Mouse (Mus musculus): ENCODE data around the gene Cstad. TPM values are rescaled to one million over a fixed set of nuclear protein-coding genes. Genes with fewer than 3 reads are reported as not detected.
A peak's percentile ranks its signal among the peaks of the same experiment; 100 is the strongest.

The Cstad gene
- polyA plus RNA-seq, 1 experiment from 2014 or later: 1.7 TPM

DNA sequence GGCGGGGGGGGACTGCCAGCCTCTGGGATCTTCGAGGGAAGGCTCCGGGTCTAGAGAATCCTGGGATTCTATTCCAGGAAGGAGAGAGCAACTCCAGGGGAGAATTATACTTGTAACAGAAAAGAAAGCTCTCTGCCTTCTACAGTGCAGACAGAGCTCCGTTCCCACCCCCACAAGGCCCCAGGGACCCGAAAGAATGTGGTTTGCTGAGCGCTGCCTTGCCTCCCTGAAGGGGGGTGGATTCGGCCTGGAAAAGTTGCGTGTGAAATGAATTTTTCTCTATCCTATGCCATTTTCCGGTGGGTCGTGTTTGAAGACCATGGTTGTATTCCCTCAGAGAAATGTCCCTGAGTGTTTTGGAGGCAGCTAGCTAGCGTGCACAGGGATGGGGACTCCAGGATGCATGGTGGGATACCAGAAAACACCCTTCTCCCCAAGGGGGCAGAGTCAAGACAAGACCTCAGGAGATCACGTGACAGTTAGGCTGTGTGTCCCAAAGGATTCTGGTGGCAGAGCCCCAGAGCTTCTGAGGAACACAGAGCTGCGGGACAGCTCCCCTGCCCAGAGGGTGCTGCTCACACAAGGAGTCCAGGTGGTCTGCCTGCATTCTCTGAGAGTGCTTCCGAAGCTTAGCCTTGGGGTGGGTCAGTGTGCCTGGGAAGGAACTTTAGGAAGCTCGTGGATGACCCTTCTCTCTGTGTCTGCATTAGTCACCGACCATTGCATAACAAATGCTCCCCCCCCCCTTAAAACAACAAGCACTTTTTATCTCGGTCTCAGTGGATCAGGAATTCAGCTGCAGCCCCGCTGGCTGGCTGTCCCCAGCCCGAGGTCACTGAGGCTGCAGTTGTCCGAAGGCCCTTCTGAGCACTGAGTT, 6.4 kb downstream of the Cstad start:
- Histone ChIP-seq H3K9me3 (ENCODE audit: control insufficient read depth, low read length) (no peaks in the 10 kb centered on the region), H3K4me2 (ENCODE audit: low read depth, low read length) (peak overlapping the region; percentile 49), H3K27me3 (replicated peaks; ENCODE audit: control insufficient read depth, insufficient read depth, low read length) (no peaks in the 10 kb centered on the region), H3K27ac (replicated peaks; ENCODE audit: low read depth, low read length) (peak overlapping the region; percentile 94), H3K4me1 (ENCODE audit: control insufficient read depth, insufficient read depth, low read length) (peaks cover 51% of the 10 kb centered on the region), H3K36me3 (ENCODE audit: control insufficient read depth, insufficient read depth, low read length) (no peaks in the 10 kb centered on the region), H3K4me3 (ENCODE audit: low read depth, low read length) (peak overlapping the region; percentile 0; the same call in 1 of the 2 replicates), H3K9ac (ENCODE audit: low read depth, low read length) (peak overlapping the region; percentile 46)
- DNase-seq (ENCODE audit: low spot score) (peak; percentile 93), ATAC-seq (ENCODE audit: low read depth) (peak; percentile 62)
- 5% methylated on average over 18 of the region's 20 CpGs for WGBS

DNA sequence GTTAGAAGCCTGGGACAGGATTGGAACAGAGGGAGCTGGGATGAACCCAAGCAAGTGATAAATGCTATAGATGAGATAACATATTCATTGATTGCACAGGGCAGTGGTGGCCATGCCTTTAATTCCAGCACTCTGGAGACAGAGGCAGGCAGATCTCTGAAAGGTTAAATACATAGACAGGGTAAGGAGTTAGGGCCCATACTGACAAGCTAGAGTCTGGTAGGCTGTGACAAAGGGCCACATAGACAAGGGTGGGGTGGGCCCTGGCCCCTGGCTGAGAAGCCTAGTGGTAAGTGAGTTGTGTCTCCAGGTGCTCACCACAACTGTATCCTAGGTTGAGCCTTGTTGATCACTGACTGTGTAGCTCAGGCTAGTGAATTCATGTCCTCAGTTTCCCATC, 7.6 kb downstream of the Cstad start:
- Histone ChIP-seq H3K27ac (replicated peaks; ENCODE audit: low read depth, low read length) (peak overlapping the region; percentile 94; the same call in 1 of the 2 replicates), H3K4me1 (ENCODE audit: control insufficient read depth, insufficient read depth, low read length) (peaks cover 61% of the 10 kb centered on the region), H3K27me3 (replicated peaks; ENCODE audit: control insufficient read depth, insufficient read depth, low read length) (no peaks in the 10 kb centered on the region), H3K9me3 (ENCODE audit: control insufficient read depth, low read length) (no peaks in the 10 kb centered on the region), H3K4me2 (ENCODE audit: low read depth, low read length) (no peak overlapping the region), H3K36me3 (ENCODE audit: control insufficient read depth, insufficient read depth, low read length) (no peaks in the 10 kb centered on the region), H3K4me3 (ENCODE audit: low read depth, low read length) (no peak overlapping the region), H3K9ac (ENCODE audit: low read depth, low read length) (no peak overlapping the region)
- ATAC-seq (ENCODE audit: low read depth) (no peak), DNase-seq (ENCODE audit: low spot score) (no peak)

DNA sequence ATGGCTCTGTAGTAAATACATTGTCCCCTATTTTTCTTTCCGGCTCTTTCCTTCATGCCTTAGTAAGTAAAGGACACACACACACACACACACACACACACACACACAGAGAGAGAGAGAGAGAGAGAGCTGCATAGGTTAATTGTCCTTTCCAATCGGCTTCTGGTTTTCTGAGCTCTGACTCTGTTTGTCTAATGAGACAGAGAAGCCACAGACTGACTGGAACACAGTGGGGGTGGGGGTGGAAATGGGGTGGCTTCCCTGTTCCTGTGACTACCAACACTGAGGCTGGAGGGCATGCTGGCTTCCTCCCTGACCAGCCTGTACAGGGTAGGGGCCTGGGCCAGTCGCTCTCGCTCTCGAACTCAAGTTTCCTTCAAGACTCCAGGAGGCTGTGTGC, 8.9 kb downstream of the Cstad start:
- Histone ChIP-seq H3K4me3 (ENCODE audit: low read depth, low read length) (no peak overlapping the region), H3K9me3 (ENCODE audit: control insufficient read depth, low read length) (no peaks in the 10 kb centered on the region), H3K36me3 (ENCODE audit: control insufficient read depth, insufficient read depth, low read length) (no peaks in the 10 kb centered on the region), H3K27ac (replicated peaks; ENCODE audit: low read depth, low read length) (peak overlapping the region; percentile 73; the same call in 1 of the 2 replicates), H3K4me1 (ENCODE audit: control insufficient read depth, insufficient read depth, low read length) (peaks cover 61% of the 10 kb centered on the region), H3K4me2 (ENCODE audit: low read depth, low read length) (no peak overlapping the region), H3K9ac (ENCODE audit: low read depth, low read length) (peak overlapping the region; percentile 28; the same call in 1 of the 2 replicates), H3K27me3 (replicated peaks; ENCODE audit: control insufficient read depth, insufficient read depth, low read length) (no peaks in the 10 kb centered on the region)
- 51% methylated on average over 5 of the region's 5 CpGs for WGBS
- DNase-seq (ENCODE audit: low spot score) (no peak), ATAC-seq (ENCODE audit: low read depth) (no peak)

DNA sequence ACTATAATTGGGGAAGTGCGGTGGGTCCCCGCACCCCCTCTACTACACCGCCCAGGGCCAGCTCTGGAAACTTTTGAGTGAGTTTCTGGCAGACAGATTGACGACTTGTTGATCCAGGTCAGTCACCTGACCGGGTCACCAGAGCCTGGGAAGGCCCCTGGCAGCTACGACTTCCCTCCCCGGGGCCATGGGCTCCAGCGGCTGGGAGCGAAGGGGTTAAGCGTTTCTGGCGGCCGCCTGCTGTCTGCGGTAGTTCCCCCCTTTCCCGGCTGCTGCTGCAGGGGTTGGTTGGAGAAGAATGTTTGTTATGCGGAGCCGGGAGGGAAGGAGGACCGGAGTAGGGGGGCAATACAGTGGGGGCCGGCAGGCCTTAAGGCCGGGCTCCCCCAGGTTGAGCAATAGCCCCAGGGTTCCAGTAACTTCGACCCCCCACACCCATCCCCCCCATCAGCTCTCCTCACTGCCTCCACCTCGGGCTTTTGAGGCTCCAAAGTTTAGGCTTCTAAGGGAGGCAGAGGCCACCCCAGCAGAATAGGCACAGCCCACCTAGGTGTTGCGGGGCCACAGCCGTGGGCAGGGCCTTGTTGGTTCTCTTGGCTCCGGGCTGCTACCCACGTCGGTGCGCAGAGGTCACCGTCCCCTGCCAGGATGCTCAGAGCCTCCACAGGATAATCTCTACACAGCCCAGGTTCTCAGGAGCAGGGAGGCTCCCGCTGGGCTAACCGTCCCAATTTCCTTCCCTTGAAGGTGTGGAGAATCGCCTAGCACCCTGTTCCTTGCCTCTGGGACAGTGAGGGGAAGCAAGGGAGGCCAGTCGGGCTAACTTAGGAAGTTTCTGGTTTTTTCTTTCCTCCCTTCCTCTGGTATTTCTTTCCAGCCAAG, 10.3 kb downstream of the Cstad start:
- Histone ChIP-seq H3K36me3 (ENCODE audit: control insufficient read depth, insufficient read depth, low read length) (no peaks in the 10 kb centered on the region), H3K27ac (replicated peaks; ENCODE audit: low read depth, low read length) (peak overlapping the region; percentile 73), H3K27me3 (replicated peaks; ENCODE audit: control insufficient read depth, insufficient read depth, low read length) (no peaks in the 10 kb centered on the region), H3K4me3 (ENCODE audit: low read depth, low read length) (peak overlapping the region; percentile 14; the same call in 1 of the 2 replicates), H3K4me1 (ENCODE audit: control insufficient read depth, insufficient read depth, low read length) (peaks cover 56% of the 10 kb centered on the region), H3K9ac (ENCODE audit: low read depth, low read length) (peak overlapping the region; percentile 55), H3K9me3 (ENCODE audit: control insufficient read depth, low read length) (no peaks in the 10 kb centered on the region), H3K4me2 (ENCODE audit: low read depth, low read length) (peak overlapping the region; percentile 52)
- 2% methylated on average over 30 of the region's 32 CpGs for WGBS
- peak; percentile 91 for DNase-seq (ENCODE audit: low spot score)
- ATAC-seq (ENCODE audit: low read depth): peak; percentile 50

DNA sequence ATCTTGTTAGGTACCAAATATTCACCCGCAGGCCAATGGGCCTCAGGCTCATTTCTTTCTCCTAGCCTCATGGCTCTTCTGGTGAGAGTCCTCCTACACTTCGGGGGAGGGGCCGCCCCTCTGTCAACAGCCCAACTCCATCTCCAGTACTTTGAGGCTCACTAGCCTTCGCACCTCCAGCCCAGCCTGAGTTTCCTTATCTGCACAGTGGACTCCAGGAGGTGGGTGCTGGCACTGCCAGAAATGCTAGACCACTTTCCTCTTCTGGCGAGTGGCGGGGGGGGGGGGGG, 10.9 kb downstream of the Cstad start:
- DNase-seq (ENCODE audit: low spot score) (no peak), ATAC-seq (ENCODE audit: low read depth) (no peak)
- 13% methylated on average over 5 of the region's 6 CpGs for WGBS

DNA sequence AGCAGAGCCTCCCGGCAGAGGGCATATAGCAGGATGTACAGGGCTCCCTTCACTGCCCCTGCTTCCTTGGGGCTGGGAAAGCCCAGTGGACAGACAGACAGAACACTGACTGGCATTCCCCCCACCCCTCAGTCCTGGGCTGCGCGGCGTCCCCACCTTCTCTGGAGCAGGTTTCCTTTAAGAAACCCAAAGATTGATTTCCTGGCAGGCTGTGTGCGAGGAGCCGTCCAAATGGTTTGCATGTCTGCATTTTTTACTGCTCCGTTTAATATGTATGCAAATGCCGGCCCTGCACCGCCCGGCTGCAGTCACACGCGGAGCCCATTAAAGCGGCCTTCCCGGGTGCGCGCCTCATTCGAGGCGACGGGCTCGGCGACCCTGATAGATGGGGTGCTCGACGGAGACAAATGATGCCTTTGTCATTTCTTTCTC, 11.8 kb downstream of the Cstad start:
- Histone ChIP-seq H3K36me3 (ENCODE audit: control insufficient read depth, insufficient read depth, low read length) (no peaks in the 10 kb centered on the region), H3K27ac (replicated peaks; ENCODE audit: low read depth, low read length) (peak overlapping the region; percentile 73), H3K4me3 (ENCODE audit: low read depth, low read length) (peak overlapping the region; percentile 16; the same call in 1 of the 2 replicates), H3K9me3 (ENCODE audit: control insufficient read depth, low read length) (no peaks in the 10 kb centered on the region), H3K4me2 (ENCODE audit: low read depth, low read length) (peak overlapping the region; percentile 43), H3K27me3 (replicated peaks; ENCODE audit: control insufficient read depth, insufficient read depth, low read length) (no peaks in the 10 kb centered on the region), H3K4me1 (ENCODE audit: control insufficient read depth, insufficient read depth, low read length) (peaks cover 41% of the 10 kb centered on the region), H3K9ac (ENCODE audit: low read depth, low read length) (peak overlapping the region; percentile 43)
- peak; percentile 78 for DNase-seq (ENCODE audit: low spot score)
- ATAC-seq (ENCODE audit: low read depth): no peak; the same call in 1 of the 2 replicates
- 19% methylated on average over 23 of the region's 23 CpGs for WGBS

More for the DNA sequence above, 10.9 kb downstream of the Cstad start:
- Histone ChIP-seq H3K4me3 (ENCODE audit: low read depth, low read length) (no peak overlapping the region), H3K4me1 (ENCODE audit: control insufficient read depth, insufficient read depth, low read length) (peaks cover 50% of the 10 kb centered on the region), H3K27ac (replicated peaks; ENCODE audit: low read depth, low read length) (peak overlapping the region; percentile 73), H3K9ac (ENCODE audit: low read depth, low read length) (0 out of 2 replicates have a peak overlapping the region, but pooled peaks have one; percentile 55), H3K4me2 (ENCODE audit: low read depth, low read length) (peak overlapping the region; percentile 52; the same call in 1 of the 2 replicates), H3K36me3 (ENCODE audit: control insufficient read depth, insufficient read depth, low read length) (no peaks in the 10 kb centered on the region), H3K27me3 (replicated peaks; ENCODE audit: control insufficient read depth, insufficient read depth, low read length) (no peaks in the 10 kb centered on the region), H3K9me3 (ENCODE audit: control insufficient read depth, low read length) (no peaks in the 10 kb centered on the region)

DNA sequence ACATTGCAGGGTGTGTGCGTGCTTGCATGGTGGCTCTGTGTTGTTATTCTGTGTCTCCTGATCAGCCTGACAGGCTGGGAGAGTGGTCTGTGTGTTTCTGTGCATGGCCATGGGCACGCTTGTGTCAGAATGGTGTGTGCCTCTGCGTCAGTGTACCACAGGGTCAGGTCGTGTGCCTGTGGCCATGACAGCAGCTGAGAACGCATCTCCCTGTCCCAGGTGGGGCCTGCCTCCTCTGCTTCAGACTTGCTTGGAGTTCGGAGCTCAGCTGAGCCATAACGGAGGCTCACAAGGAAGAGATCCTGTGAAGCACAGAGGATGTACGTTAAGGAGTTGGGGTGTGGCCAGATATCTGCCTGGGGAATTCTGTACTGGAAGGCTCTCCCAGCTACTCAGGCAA, 13.1 kb downstream of the Cstad start:
- no peaks in the 10 kb centered on the region for H3K9me3 ChIP-seq (ENCODE audit: control insufficient read depth, low read length)
- H3K4me3 ChIP-seq (ENCODE audit: low read depth, low read length): no peak overlapping the region
- H3K4me1 ChIP-seq (ENCODE audit: control insufficient read depth, insufficient read depth, low read length): peaks cover 38% of the 10 kb centered on the region
- 53% methylated on average over 8 of the region's 8 CpGs for WGBS
- no peaks in the 10 kb centered on the region for H3K36me3 ChIP-seq (ENCODE audit: control insufficient read depth, insufficient read depth, low read length)
- no peak overlapping the region; the same call in 1 of the 2 replicates for H3K27ac ChIP-seq (replicated peaks; ENCODE audit: low read depth, low read length)
- no peak overlapping the region for H3K9ac ChIP-seq (ENCODE audit: low read depth, low read length)
- no peaks in the 10 kb centered on the region for H3K27me3 ChIP-seq (replicated peaks; ENCODE audit: control insufficient read depth, insufficient read depth, low read length)
- no peak overlapping the region for H3K4me2 ChIP-seq (ENCODE audit: low read depth, low read length)
- DNase-seq (ENCODE audit: low spot score) (no peak), ATAC-seq (ENCODE audit: low read depth) (no peak)

DNA sequence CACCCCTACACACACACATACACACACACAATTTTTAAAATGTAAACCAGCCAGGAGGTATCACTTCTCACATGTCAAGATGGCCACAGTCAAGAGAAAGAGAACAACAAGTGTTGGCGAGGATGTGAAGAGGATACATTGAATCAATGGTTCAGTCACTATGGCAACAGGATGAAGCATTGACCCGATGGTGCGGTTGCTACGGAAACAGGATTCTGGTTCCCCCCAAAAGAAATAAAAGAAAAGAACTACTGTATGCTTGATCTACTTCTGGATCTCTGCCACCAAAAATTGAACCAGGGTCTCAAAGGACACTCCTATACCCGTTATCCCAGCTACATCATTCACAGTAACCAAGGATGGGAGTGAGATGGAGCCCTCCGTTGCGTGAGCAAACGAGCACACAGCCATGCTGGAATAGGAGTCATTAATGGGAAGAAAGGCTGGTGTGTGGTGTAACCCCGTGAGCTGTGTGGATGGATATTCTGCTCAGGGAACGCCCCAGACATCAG, 13.9 kb downstream of the Cstad start:
- no peak for ATAC-seq (ENCODE audit: low read depth)
- H3K4me2 ChIP-seq (ENCODE audit: low read depth, low read length): no peak overlapping the region
- H3K27me3 ChIP-seq (replicated peaks; ENCODE audit: control insufficient read depth, insufficient read depth, low read length): no peaks in the 10 kb centered on the region
- H3K36me3 ChIP-seq (ENCODE audit: control insufficient read depth, insufficient read depth, low read length): no peaks in the 10 kb centered on the region
- no peaks in the 10 kb centered on the region for H3K9me3 ChIP-seq (ENCODE audit: control insufficient read depth, low read length)
- no peak overlapping the region for H3K9ac ChIP-seq (ENCODE audit: low read depth, low read length)
- no peak overlapping the region for H3K4me3 ChIP-seq (ENCODE audit: low read depth, low read length)
- 79% methylated on average over 10 of the region's 10 CpGs for WGBS
- no peak for DNase-seq (ENCODE audit: low spot score)
- H3K4me1 ChIP-seq (ENCODE audit: control insufficient read depth, insufficient read depth, low read length): peaks cover 35% of the 10 kb centered on the region
- no peak overlapping the region for H3K27ac ChIP-seq (replicated peaks; ENCODE audit: low read depth, low read length)
